Mouse (Mus musculus) cerebellum, postnatal 36 days (tissue): ENCODE measurements around the gene Gm10354.
"Not testable (repeated sequence)": the region's sequence is repeated elsewhere in the genome, so short reads cannot be mapped to it uniquely, and the experiment has no call there.

Source experiments
- DNase-seq, 2 experiments: peaks; one replicate each; pipeline ENCODE4 v3.0.0; 2021 to 2022; ENCODE audit warnings: mixed read lengths in 2 of 2

The Gm10354 gene

GRCm38 (mm10) chr5:14978835-14979234, at the start of gene Gm10354:
Gene Gm10354 (minus strand): TSS chr5:14978935.
- DNase-seq = not testable (repeated sequence)

DNA sequence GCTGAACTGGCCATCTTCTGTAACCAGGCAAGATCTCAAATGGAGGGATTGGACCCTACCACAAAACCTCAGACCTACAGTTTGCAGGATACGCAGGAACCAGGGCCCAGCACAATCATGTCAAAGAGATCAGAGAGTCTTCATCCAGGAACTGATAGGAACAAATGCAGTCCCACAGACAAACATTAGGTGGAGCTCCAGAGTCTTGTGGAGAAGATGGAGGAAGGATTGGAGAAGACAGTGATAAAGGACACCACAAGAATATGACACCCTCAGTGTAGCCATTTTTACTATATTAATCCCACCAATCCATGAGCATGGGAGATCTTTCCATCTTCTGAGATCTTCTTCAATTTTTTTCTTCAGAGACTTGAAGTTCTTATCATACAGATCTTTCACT, 45.6 kb upstream of the Gm10354 start:
- DNase-seq = not testable (repeated sequence)

DNA sequence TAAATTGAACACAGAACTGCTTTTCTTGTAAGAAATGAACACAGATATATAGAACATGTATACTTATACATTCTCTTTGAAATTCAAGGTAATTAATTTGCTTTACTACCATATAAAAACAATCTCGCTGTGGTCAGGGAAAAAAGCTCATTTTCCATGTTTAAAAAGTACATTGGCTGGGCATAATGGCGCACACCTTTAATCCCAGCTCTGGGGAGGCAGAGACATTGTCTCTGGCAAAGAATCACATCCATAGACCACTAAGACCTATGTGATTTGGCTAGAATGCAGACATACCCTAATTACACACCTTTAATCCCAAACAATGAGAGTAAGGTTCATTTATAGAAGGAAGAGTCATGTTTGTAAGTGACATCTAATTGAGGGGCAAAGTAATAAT, 41.3 kb upstream of the Gm10354 start:
- not testable (repeated sequence) for DNase-seq

DNA sequence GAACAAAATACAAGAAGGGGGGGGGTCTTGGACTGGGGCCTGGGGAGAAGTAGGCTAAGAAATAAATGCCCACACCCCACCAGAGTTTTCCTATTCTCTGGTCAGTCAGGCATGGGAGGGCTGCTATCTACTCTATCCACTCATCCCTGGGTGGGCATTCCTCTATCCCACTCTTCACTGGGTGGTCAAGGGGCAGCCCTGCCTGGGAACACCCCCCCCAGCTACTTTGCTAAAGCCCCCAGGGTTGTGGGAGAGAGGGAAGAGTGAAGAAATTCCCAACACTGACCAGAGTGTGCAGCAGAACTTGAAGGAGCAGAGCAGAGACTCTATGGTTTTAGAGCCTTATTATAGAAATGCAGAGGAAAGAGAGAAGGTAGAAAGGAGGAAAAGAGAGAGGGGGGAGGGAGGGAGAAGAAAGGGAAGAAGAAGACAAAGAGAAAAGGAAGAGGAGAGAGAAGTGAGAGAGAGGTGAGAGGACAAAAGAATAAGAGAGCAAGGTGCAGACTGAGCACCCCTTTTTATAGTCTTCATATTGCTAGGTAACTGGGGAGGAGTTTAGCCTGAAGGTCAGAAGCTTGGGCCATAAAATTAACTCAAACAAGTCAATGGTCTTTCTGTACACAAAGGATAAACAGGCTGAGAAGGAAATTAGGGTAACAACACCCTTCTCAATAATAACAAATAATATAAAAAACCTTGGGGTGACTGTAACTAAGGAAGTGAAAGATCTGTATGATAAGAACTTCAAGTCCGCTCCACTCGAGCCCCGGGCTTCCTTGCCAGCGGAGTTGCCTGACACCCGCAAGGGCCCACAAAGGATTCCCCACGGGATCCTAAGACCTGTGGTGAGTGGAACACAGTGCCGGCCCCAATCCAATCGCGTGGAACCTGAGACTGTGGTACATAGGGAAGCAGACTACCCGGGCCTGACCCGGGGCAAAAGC, 32.2 kb upstream of the Gm10354 start:
- DNase-seq = not testable (repeated sequence)

GRCm38 (mm10) chr5:15006907-15007306, 28.2 kb upstream of the Gm10354 start:
- DNase-seq = not testable (repeated sequence)

- not testable (repeated sequence) for DNase-seq
These were observed 27.6 kb upstream of the Gm10354 start for GRCm38 (mm10) chr5:15006288-15006687.

GRCm38 (mm10) chr5:15005584-15005983, 26.8 kb upstream of the Gm10354 start:
- not testable (repeated sequence) for DNase-seq

DNA sequence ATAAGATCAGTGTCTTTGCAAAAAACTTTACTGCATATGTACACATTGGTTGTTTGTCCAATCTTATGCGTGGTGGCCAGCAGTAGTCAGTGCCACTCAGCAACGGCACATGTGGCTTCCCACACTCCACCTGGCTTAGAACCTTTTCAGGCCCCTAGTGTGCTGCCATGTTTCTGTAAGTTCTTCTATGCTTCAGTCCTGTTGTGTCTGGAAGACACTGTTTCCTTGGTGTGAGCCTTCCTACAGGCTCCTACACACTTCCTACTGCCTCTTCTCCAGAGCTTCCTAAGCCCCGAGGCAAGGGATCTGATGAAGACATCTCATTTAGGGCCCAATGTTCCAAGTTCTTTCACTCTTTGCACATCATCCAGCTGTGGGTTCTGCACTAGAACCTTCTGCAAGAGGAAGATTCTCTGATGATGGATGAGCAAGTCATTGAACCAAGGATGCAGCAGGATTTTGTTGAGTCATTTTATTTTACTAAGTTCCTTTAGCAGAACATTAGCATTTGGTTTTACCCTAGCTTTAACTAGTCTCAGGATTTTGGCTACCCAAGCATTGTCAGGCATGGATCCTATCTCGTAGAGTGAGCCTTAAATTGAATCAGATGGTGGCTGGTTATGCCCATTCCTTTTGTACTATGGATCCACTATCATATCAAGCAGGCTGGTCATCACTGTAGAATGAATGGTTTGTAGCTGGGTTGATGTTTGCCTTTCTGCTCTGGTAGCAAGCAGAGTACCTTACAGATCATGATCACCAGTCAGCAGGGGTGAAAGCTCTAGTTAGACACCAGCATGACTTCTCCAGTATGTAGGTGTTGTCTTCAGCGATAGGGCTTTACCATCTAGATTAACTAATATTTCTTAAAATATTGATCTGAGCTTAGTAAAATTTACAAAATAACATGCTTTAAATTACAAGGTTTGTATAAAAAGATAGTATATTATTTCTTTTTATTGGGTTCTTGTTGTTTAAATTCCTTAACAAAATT, 26.1 kb upstream of the Gm10354 start:
- not testable (repeated sequence) for DNase-seq

- not testable (repeated sequence) for DNase-seq
These were observed 19.3 kb upstream of the Gm10354 start for GRCm38 (mm10) chr5:14998077-14998476.

DNA sequence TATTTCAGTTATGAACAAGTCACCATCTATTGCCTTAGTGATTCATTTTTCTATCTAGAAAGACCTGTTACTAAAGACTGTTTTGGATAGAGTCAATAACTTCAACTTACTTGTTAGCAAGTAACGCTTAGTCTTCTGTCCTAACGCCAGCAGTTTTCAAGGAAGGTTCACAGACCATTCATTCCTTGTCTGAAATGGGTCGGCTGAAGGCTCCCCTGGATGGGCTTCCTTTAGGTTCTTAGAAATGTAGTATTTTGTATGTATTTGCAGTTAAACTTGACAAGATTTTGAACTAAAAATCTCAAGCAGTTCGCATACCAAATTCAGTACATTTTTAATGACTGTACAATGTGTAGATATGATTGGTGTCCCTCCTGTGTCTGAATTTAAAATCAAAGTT, 18.8 kb upstream of the Gm10354 start:
- DNase-seq = not testable (repeated sequence)

- not testable (repeated sequence) for DNase-seq
These were observed 18.0 kb upstream of the Gm10354 start for GRCm38 (mm10) chr5:14996670-14997249.

DNA sequence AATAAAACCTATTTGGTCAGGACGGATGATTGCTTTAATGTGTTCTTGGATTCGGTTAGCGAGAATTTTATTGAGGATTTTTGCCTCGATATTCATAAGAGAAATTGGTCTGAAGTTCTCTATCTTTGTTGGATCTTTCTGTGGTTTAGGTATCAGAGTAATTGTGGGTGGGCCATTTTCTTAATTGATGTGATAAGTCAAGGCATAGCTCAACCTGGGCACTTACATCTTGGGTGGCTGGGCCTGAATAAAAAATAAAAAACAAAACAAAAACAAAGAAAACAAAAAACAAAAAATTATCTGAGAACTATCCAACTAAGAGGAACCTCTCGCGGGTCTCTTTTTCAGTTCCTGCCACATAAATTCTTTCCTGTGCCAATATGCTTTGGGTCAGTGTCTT, 15.4 kb upstream of the Gm10354 start:
- not testable (repeated sequence) for DNase-seq

- not testable (repeated sequence) for DNase-seq
These were observed 11.8 kb upstream of the Gm10354 start for GRCm38 (mm10) chr5:14990375-14991158.

DNA sequence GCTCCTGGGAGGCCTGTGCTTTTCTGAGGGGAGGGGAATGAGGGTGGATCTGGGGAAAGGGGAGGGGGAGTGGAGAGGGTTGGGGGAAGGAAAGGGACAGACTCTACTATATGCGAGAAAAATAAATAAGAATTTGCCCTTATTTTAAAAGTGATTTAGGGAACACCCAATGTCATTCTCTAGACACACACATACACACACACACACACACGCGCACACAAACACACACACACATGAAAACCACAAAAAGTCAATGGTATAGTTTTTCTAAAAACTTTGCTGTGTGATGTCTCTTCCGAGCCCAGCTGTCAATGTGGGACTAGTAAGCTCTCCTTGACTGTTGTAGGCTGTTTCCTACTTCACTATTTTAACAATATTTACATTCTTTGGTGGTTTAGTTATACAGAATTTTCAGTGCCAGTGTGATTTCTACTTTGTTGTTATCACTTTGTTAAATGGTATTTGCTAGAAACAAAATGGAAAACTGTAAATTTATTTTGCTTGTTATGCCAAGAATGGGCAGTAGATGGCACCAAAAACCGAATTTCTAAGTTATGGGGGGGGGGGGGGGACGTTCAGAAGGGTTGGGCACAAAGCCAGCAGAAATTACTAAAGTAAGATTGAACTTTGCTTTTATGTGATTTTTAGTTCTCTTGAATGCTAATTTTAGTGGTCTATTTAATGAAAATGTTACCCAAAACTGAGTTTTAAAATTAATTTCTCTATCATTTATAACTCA, 8.1 kb upstream of the Gm10354 start:
- not testable (repeated sequence) for DNase-seq

DNA sequence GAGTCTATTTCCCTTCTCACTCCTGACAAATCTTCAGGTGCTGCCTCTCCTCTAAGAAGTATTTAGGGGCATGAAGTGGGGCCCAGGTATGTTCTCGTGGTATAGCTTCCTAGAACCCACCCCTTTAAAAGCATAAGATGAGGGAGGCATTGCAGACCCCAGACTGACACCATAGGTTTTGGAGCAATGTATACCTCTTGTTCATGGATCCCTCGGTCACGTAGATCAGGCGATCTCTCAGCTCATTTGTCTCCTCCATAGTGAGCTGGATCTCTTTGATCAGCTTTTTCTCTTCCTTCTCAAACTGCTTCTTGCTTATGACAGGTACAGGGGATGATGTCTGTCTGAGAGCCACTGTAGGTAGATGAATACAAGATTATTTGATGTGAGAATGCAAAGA, 1.4 kb downstream of the Gm10354 start:
- not testable (repeated sequence) for DNase-seq

DNA sequence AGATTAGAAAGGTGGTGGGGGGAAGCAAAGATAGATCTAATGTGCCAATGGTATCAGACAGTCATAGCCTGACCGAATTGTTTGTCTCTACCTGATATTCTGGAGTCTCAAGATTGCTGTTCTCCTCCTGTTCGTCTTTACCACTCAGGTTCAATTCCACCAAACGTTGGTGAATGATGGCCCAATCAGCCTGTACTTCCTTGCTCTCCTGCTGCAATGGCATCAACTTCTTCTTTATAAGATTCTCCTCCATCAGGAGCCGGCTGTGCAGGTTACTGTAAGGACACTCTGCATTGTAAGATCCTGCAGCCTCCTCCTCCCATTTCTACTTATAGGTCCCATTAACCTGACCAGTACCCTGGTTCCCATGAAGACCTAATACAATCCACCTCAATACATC, 3.4 kb downstream of the Gm10354 start:
- DNase-seq = not testable (repeated sequence)

DNA sequence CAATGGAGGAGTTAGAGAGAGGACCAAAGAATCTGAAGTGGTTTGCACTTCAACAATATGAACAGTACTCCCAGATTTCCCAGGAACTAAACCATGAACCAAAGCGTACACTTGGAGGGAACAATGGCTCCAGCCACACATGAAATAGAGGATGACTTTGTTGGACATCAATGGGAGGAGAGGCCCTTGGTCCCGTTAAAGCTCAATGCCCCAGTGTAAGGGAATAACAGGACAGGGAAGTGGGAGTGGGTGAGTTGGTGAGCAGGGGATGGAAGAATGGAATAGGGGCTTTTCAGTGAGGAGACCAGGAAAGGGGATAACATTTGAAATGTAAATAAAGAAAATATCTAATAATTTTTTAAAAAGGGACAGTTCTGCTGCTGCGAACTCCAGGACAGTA, 5.9 kb downstream of the Gm10354 start:
- DNase-seq = not testable (repeated sequence)

- DNase-seq = not testable (repeated sequence)
These were observed 14.9 kb downstream of the Gm10354 start for GRCm38 (mm10) chr5:14963821-14964220.

GRCm38 (mm10) chr5:14961502-14961901, 17.2 kb downstream of the Gm10354 start:
- not testable (repeated sequence) for DNase-seq

- not testable (repeated sequence) for DNase-seq
These were observed 22.6 kb downstream of the Gm10354 start for GRCm38 (mm10) chr5:14955928-14956706.
